Mouse (Mus musculus) NIH3T3 (cell line): ENCODE data around the gene Upf1.

Source experiments
- DNase-seq: peaks from one replicate; pipeline ENCODE4 v3.0.0-alpha.2; 2012; ENCODE audit warnings: low read depth

The Upf1 gene

GRCm38 (mm10) chr8:70359411-70359810 lies 6.3 kb upstream of the Upf1 start:
- peak; percentile 73 for DNase-seq

GRCm38 (mm10) chr8:70356111-70356510 lies 3.0 kb upstream of the Upf1 start:
- DNase-seq, result no peak

GRCm38 (mm10) chr8:70354004-70354403 lies 926 bp upstream of the Upf1 start:
- no peak for DNase-seq

GRCm38 (mm10) chr8:70352657-70353151 lies 374 bp downstream of the Upf1 start:
- peak; percentile 61 for DNase-seq

- DNase-seq, result no peak
Measured at GRCm38 (mm10) chr8:70352000-70352384, 1.1 kb downstream of the Upf1 start.

- peak; percentile 80 for DNase-seq
Measured at GRCm38 (mm10) chr8:70351035-70351999, 1.8 kb downstream of the Upf1 start.

- peak; percentile 50 for DNase-seq
Measured at GRCm38 (mm10) chr8:70347860-70348420, 5.1 kb downstream of the Upf1 start.

- no peak for DNase-seq
Measured at GRCm38 (mm10) chr8:70347443-70347842, 5.6 kb downstream of the Upf1 start.

GRCm38 (mm10) chr8:70344279-70344678 lies 8.8 kb downstream of the Upf1 start:
- DNase-seq, result no peak

- DNase-seq, result peak; percentile 79
Measured at GRCm38 (mm10) chr8:70343696-70344095, 9.4 kb downstream of the Upf1 start.

GRCm38 (mm10) chr8:70343076-70343475 lies 10.0 kb downstream of the Upf1 start:
- DNase-seq, result peak; percentile 75

GRCm38 (mm10) chr8:70342007-70342406 lies 11.1 kb downstream of the Upf1 start:
- no peak for DNase-seq

- no peak for DNase-seq
Measured at GRCm38 (mm10) chr8:70340659-70341058, 12.4 kb downstream of the Upf1 start.

- no peak for DNase-seq
Measured at GRCm38 (mm10) chr8:70338931-70339330, 14.1 kb downstream of the Upf1 start.

- no peak for DNase-seq
Measured at GRCm38 (mm10) chr8:70332878-70333202, 20.2 kb downstream of the Upf1 start.

GRCm38 (mm10) chr8:70332070-70332877 lies 20.8 kb downstream of the Upf1 start:
- peak; percentile 63 for DNase-seq

- DNase-seq, result no peak
Measured at GRCm38 (mm10) chr8:70331526-70331925, 21.6 kb downstream of the Upf1 start.

- DNase-seq, result no peak
Measured at GRCm38 (mm10) chr8:70330741-70331364, 22.2 kb downstream of the Upf1 start.

GRCm38 (mm10) chr8:70329835-70330740 lies 23.0 kb downstream of the Upf1 start:
- DNase-seq, result no peak

- DNase-seq, result no peak
Measured at GRCm38 (mm10) chr8:70329124-70329834, 23.8 kb downstream of the Upf1 start, which contains the start of gene Gdf1. Gene Gdf1 (plus strand): TSS chr8:70329817.
